Mouse (Mus musculus): ENCODE measurements around the gene Rap1gap. TPM values are rescaled to one million over a fixed set of nuclear protein-coding genes. Genes with fewer than 3 reads are reported as not detected.

Gene Rap1gap
- total RNA-seq (2021), result 10 to 100 TPM in 1 of 2 experiments, 1 to 10 TPM in 1; 5.4 to 10.7 TPM
- long read RNA-seq, experiment 1, partial matches to known transcripts, result 5 of 10 reads
- long read RNA-seq, experiment 1, other reads (novel, unspliced or antisense), result 5 of 10 reads
- long read RNA-seq, experiment 2, partial matches to known transcripts, result 4 of 7 reads
- long read RNA-seq, experiment 2, other reads (novel, unspliced or antisense), result 2 of 7 reads

GRCm38 (mm10) chr4:137664433-137664979, at the start of gene Rap1gap:
Gene Rap1gap, plus strand, starts transcription at chr4:137664726.
- intact Hi-C loops (cut with DNase I), result no loop called here
- DNase-seq, result no peak

GRCm38 (mm10) chr4:137622847-137623246, 41.7 kb upstream of the Rap1gap start:
- no peak for DNase-seq
- intact Hi-C loops (cut with DNase I), result no loop called here

GRCm38 (mm10) chr4:137627476-137628235, 36.9 kb upstream of the Rap1gap start:
- intact Hi-C loops (cut with DNase I), result no loop called here

GRCm38 (mm10) chr4:137628400-137628799, 36.1 kb upstream of the Rap1gap start:
- DNase-seq, result no peak
- intact Hi-C loops (cut with DNase I), result no loop called here

More at GRCm38 (mm10) chr4:137627476-137628235, 36.9 kb upstream of the Rap1gap start:
- DNase-seq, result no peak

DNA sequence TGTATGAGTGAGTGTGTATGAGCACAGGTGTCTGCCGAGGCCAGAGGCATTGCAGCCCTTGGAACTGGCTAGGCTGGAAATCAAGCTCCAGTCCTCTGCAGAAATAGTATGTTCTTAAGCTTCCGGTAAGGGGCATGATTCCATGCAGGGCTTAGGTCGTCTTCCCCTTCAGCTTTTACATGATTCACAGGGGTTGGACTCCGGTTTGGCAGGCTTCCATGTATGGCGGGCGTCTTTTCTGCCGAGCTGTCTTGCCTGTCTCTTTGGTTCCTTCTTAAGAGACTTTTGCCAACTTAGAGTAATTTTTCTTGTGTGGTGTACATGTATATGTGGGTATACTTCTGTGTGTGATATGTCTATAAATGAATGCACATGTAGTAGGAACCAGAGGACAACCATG, 35.2 kb upstream of the Rap1gap start:
- DNase-seq, result no peak

DNA sequence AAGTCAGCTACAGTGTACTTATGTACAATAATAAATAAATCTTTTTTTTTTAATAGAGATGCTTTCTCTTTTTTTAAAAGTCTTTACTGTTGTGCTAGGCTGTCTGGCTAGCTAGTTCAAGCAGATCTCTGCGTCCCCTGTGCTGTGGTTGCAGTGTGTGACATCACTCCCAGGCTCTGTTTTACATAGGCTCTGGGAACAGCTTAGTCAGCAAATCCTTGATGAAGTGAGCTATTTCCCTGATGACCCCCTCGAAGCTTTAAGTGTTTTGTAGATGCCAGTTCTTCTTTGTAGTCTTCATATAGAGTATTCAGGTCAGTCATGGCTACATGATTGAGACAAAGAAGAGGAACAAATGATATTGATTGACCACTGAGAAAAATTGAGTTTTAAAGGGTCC, 34.4 kb upstream of the Rap1gap start:
- intact Hi-C loops (cut with DNase I), result no loop called here
- no peak for DNase-seq

More for the DNA sequence above, 35.2 kb upstream of the Rap1gap start:
- intact Hi-C loops (cut with DNase I), result no loop called here

- intact Hi-C loops (cut with DNase I), result no loop called here
- no peak for DNase-seq
These were observed 32.9 kb upstream of the Rap1gap start for GRCm38 (mm10) chr4:137631596-137631995.

GRCm38 (mm10) chr4:137633394-137633793, 31.1 kb upstream of the Rap1gap start:
- no peak for DNase-seq

GRCm38 (mm10) chr4:137636597-137636996, 27.9 kb upstream of the Rap1gap start:
- no peak for DNase-seq
- intact Hi-C loops (cut with DNase I), result no loop called here

More at GRCm38 (mm10) chr4:137633394-137633793, 31.1 kb upstream of the Rap1gap start:
- intact Hi-C loops (cut with DNase I), result no loop called here

DNA sequence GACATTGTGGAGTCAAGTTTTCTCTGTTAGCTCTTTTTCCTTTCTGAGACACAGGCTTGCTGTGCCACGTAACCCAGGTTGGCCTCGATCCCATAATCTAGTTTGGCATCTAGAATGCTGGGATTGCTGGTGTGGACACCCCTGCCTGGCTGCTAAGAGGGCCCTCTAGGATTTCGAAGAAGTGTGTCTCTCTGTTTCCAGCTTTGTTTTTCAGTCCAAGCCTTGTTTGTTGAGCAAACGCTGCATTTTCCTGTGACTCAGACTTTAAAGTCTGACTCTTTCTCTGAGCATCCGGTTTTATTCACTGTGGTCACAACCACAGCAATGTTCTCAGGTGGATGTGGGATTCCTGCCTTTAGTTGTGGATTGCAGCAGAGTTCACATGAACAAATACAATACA, 23.0 kb upstream of the Rap1gap start:
- intact Hi-C loops (cut with DNase I), result no loop called here
- DNase-seq, result no peak

DNA sequence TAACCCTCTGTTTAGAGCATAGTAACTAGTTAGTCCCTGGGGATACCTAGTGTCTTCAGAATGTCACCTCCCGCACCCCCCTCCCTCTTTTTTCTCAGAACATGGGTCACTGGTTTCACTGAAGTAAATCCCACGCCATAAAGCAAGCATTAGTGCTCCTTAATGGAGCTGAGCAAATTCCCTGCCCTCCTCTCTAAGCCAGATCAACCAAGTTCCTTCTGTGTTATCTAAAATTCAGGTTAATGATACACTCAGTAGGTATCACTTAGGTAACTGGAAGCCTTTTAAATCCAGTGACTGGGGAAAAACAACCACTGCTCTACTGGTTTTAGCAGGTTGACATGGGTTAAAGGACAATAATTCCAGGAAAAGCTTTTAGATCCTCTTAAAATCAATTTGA, 22.4 kb upstream of the Rap1gap start:
- DNase-seq, result no peak
- intact Hi-C loops (cut with DNase I), result no loop called here

DNA sequence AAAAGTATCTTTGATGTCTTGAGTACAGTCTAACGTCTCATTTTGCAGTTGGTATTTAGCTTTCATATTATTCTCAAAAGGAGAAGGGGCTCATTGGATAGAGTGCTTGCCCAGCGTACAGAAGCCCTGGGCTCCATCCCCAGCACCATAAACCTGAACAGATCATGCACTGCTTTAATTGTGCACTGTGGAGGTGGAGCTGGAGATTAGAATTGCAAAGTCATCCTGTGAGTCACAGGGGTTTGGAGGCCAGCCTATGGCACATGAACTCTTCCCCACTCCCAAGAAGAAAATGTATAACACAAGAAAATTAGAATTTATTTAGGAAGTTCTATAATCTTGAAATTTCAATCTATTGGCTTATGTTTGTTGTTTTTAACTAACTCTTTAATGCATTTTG, 21.1 kb upstream of the Rap1gap start:
- DNase-seq, result no peak
- intact Hi-C loops (cut with DNase I), result no loop called here

DNA sequence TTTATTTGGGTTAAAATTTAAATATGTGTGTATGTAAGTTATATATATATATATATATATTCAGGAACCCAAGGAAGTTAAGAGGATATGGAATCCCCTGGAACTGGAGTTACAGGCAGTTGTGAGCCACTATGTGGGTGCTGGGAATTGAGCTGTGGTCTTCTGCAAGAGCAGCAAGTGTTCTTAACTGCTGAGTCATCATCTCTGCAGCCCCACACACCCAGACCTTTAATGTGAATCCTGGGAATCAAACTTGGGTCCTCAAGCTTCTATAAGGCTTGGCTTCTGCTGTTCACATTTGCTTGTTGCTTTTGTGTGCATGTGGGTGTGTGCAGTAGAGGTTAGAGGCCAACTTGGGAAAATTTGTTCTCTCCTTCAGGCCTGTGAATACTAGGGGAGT, 18.3 kb upstream of the Rap1gap start:
- intact Hi-C loops (cut with DNase I), result no loop called here
- DNase-seq, result no peak

- intact Hi-C loops (cut with DNase I), result no loop called here
- DNase-seq, result no peak
These were observed 16.9 kb upstream of the Rap1gap start for GRCm38 (mm10) chr4:137647648-137648047.

DNA sequence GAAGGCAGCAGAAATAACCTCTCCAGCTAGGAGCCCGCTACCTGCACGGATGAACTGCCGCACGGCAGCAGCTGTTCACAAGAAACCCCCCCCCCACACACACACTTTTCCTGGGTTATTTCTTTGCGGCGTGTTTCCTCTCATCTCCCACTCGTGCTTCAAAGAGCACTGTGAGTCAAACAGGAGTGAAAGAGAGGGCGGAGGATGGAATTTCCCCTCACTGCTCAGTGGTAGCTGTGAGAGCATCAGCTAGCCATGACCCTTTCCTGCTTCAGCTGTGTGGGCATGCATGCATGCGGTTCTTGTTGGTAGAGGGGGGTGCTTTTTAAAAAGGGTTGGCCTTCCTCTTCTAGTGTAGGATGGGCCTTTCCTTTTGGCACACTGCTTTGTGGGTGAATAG, 16.3 kb upstream of the Rap1gap start:
- intact Hi-C loops (cut with DNase I), result no loop called here
- no peak for DNase-seq

DNA sequence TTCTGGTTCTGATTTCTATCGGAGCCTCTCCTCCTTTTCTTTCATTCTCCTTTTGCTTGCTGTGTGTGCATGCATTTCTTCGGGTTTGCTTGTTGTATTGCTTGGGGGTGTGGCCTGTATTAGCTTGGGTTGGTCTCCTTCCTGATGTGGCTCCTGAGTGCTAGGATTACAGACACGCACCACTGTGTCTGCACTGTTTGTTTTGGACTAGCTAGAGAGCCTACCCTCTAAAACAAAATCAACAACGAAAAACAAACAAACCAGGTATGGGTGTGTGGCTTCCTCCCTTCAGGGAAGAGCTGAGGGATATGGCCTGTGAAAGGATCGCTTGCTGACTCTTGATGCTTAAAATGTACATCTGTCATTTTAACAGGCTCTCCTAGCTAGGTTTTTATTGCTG, 13.6 kb upstream of the Rap1gap start:
- no peak for DNase-seq
- intact Hi-C loops (cut with DNase I), result no loop called here

GRCm38 (mm10) chr4:137652835-137653346, 11.6 kb upstream of the Rap1gap start:
- intact Hi-C loops (cut with DNase I), result no loop called here
- DNase-seq, result no peak

- no peak for DNase-seq
- intact Hi-C loops (cut with DNase I), result no loop called here
These were observed 9.1 kb upstream of the Rap1gap start for GRCm38 (mm10) chr4:137655241-137656031.

GRCm38 (mm10) chr4:137657674-137658073, 6.9 kb upstream of the Rap1gap start:
- DNase-seq, result no peak
- intact Hi-C loops (cut with DNase I), result no loop called here

DNA sequence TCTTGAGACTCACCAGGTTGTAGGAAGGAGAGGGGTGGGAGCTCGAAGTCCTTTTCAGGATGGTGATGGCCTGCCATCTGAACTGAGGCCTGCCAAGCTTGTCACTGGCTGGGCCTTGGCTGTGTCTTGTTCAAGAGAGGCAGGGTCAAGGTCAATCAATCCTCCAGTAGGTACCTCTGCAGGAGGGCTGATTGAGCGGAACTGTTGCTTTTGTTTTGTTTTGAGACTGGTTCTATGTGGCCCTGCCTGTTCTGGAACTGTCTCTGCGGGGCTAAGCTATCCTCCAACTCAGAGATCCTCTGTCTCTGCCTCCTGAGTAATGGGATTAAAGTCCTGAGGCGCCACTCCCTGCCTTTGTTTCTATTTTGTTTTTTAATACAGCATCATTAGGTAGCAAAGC, 5.0 kb upstream of the Rap1gap start:
- DNase-seq, result no peak
- intact Hi-C loops (cut with DNase I), result no loop called here
